Mouse (Mus musculus): ENCODE data around the gene Gm27179.
"Not testable (repeated sequence)": the region's sequence is repeated elsewhere in the genome, so short reads cannot be mapped to it uniquely, and the experiment has no call there.

GRCm38 (mm10) chr14:69556820-69557219 is 44.5 kb upstream of the Gm27179 start:
- TF ChIP-seq CTCF, POLR2A (IDR thresholded peaks at IDR 0.05; ENCODE audit: extremely low read depth, insufficient read depth, low read length): not testable (repeated sequence)
